Mouse (Mus musculus) limb, embryonic 10.5 days (tissue): ENCODE measurements around the gene Galnt7. TPM values are rescaled to one million over a fixed set of nuclear protein-coding genes. Genes with fewer than 3 reads are reported as not detected.
"Not testable (repeated sequence)": the region's sequence is repeated elsewhere in the genome, so short reads cannot be mapped to it uniquely, and the experiment has no call there.

Experiments used
- DNase-seq: peaks from one replicate; pipeline ENCODE4 v3.0.0-alpha.2; 2017; ENCODE audit warnings: low spot score
- H3K27ac ChIP-seq: fragments of 300-500 bp; sonication (generic); 2 replicates; pipeline ENCODE4 v1.5.1; 2016; ENCODE audit warnings: mild to moderate bottlenecking
- H3K27me3 ChIP-seq: fragments of 300-500 bp; sonication (generic); 2 replicates; pipeline ENCODE4 v1.6.1; 2016; ENCODE audit warnings: low read depth, mild to moderate bottlenecking; ENCODE audit not compliant: poor library complexity, severe bottlenecking
- H3K36me3 ChIP-seq: fragments of 300-500 bp; sonication (generic); 2 replicates; pipeline ENCODE4 v1.6.1; 2016; ENCODE audit warnings: mild to moderate bottlenecking, moderate library complexity
- H3K4me1 ChIP-seq: fragments of 300-500 bp; sonication (generic); 2 replicates; pipeline ENCODE4 v1.6.1; 2016
- H3K4me3 ChIP-seq: fragments of 300-500 bp; sonication (generic); 2 replicates; pipeline ENCODE4 v1.5.1; 2016; ENCODE audit warnings: mild to moderate bottlenecking, moderate library complexity
- H3K9me3 ChIP-seq: fragments of 300-500 bp; sonication (generic); replicated peaks from 2 replicates; pipeline ENCODE4 v1.6.1; 2016; ENCODE audit warnings: mild to moderate bottlenecking
- WGBS: fragments of 180-500 bp; shearing (Covaris S2); methylation state at CpG from one replicate; pipeline ENCODE4 v1.1.7; 2016; 5-methylcytosine and 5-hydroxymethylcytosine counted together
- polyA plus RNA-seq: library from polyadenylated mRNA; unstranded; fragments of >200 nt; fragmentation: Nextera tagmentation; extraction: Ambion mirVana; gene quantifications from 2 replicates; pipeline ENCODE4 v1.2.1, GENCODE M21; 2016

The Galnt7 gene
- polyA plus RNA-seq, 1 experiment from 2014 or later: 26.4 TPM

GRCm38 (mm10) chr8:57513178-57513661 is 139.6 kb downstream of the Galnt7 start:
- H3K27ac ChIP-seq: peak overlapping the region; percentile 100
- H3K9me3 ChIP-seq, DNase-seq, H3K27me3 ChIP-seq: not testable (repeated sequence)
- H3K4me3 ChIP-seq: peak overlapping the region; percentile 90
- peaks cover 15% of the 10 kb centered on the region; the same call in 1 of the 2 replicates for H3K4me1 ChIP-seq
- peaks cover 53% of the 10 kb centered on the region for H3K36me3 ChIP-seq
- 37% methylated on average over 10 of the region's 10 CpGs for WGBS

GRCm38 (mm10) chr8:57512141-57513056 is 140.4 kb downstream of the Galnt7 start:
- peaks cover 45% of the 10 kb centered on the region for H3K36me3 ChIP-seq

GRCm38 (mm10) chr8:57511316-57512118 is 141.3 kb downstream of the Galnt7 start, which contains the start of gene Hmgb2:
Gene Hmgb2, plus strand, starts transcription at chr8:57511907.
- under 1% methylated on average over 63 of the region's 63 CpGs for WGBS
- H3K27me3 ChIP-seq: no peaks in the 10 kb centered on the region
- peak; percentile 100 for DNase-seq
- H3K36me3 ChIP-seq: peaks cover 36% of the 10 kb centered on the region
- no peaks in the 10 kb centered on the region for H3K9me3 ChIP-seq
- H3K4me3 ChIP-seq: peak within 1 kb of the TSS; percentile 90
- H3K4me1 ChIP-seq: peaks cover 18% of the 10 kb centered on the region; the same call in 1 of the 2 replicates
- peak within 1 kb of the TSS; percentile 100 for H3K27ac ChIP-seq

More at GRCm38 (mm10) chr8:57512141-57513056, 140.4 kb downstream of the Galnt7 start:
- Histone ChIP-seq H3K9me3 (no peaks in the 10 kb centered on the region), H3K27me3 (no peaks in the 10 kb centered on the region), H3K27ac (peak overlapping the region; percentile 100), H3K4me3 (peak overlapping the region; percentile 90), H3K4me1 (peaks cover 18% of the 10 kb centered on the region; the same call in 1 of the 2 replicates)
- under 1% methylated on average over 90 of the region's 96 CpGs for WGBS
- DNase-seq: peak; percentile 77

- 2% methylated on average over 31 of the region's 31 CpGs for WGBS
- Histone ChIP-seq H3K36me3 (peaks cover 30% of the 10 kb centered on the region), H3K9me3 (no peaks in the 10 kb centered on the region), H3K4me3 (peak overlapping the region; percentile 90), H3K27me3 (no peaks in the 10 kb centered on the region), H3K4me1 (peaks cover 18% of the 10 kb centered on the region; the same call in 1 of the 2 replicates), H3K27ac (peak overlapping the region; percentile 100)
- DNase-seq: peak; percentile 79
Measured at GRCm38 (mm10) chr8:57510791-57511315, 142.0 kb downstream of the Galnt7 start.

GRCm38 (mm10) chr8:57508657-57509056 is 144.2 kb downstream of the Galnt7 start:
- Histone ChIP-seq H3K4me1 (peaks cover 16% of the 10 kb centered on the region; the same call in 1 of the 2 replicates), H3K27me3 (no peaks in the 10 kb centered on the region), H3K27ac (no peak overlapping the region), H3K36me3 (peaks cover 12% of the 10 kb centered on the region), H3K9me3 (no peaks in the 10 kb centered on the region), H3K4me3 (no peak overlapping the region)
- no peak for DNase-seq
- 86% methylated on average over 4 of the region's 4 CpGs for WGBS

GRCm38 (mm10) chr8:57507556-57508063 is 145.2 kb downstream of the Galnt7 start:
- H3K4me1 ChIP-seq: peaks cover 13% of the 10 kb centered on the region; the same call in 1 of the 2 replicates
- no peak overlapping the region for H3K27ac ChIP-seq
- H3K9me3 ChIP-seq: no peaks in the 10 kb centered on the region
- WGBS: 88% methylated on average over 4 of the region's 4 CpGs
- peaks cover 1% of the 10 kb centered on the region for H3K36me3 ChIP-seq
- no peaks in the 10 kb centered on the region for H3K27me3 ChIP-seq
- no peak for DNase-seq
- H3K4me3 ChIP-seq: no peak overlapping the region

- DNase-seq: not testable (repeated sequence)
Measured at GRCm38 (mm10) chr8:57505500-57505899, 147.3 kb downstream of the Galnt7 start.

GRCm38 (mm10) chr8:57503641-57504040 is 149.2 kb downstream of the Galnt7 start:
- Histone ChIP-seq H3K4me3 (no peak overlapping the region), H3K36me3 (no peaks in the 10 kb centered on the region), H3K4me1 (0 out of 2 replicates have a peak, but pooled peaks cover 3% of the 10 kb centered on the region), H3K27me3 (no peaks in the 10 kb centered on the region), H3K27ac (no peak overlapping the region), H3K9me3 (no peaks in the 10 kb centered on the region)
- peak; percentile 86 for DNase-seq
- WGBS: 57% methylated on average over 5 of the region's 5 CpGs

More at GRCm38 (mm10) chr8:57505500-57505899, 147.3 kb downstream of the Galnt7 start:
- not testable (repeated sequence) for H3K36me3 ChIP-seq, H3K27me3 ChIP-seq, H3K9me3 ChIP-seq, H3K4me1 ChIP-seq, H3K27ac ChIP-seq, H3K4me3 ChIP-seq
- WGBS: 83% methylated on average over 1 of the region's 1 CpGs

GRCm38 (mm10) chr8:57498847-57499511 is 153.9 kb downstream of the Galnt7 start:
- H3K36me3 ChIP-seq: no peaks in the 10 kb centered on the region
- no peak for DNase-seq
- H3K27ac ChIP-seq: no peak overlapping the region
- no peaks in the 10 kb centered on the region for H3K4me1 ChIP-seq
- no peaks in the 10 kb centered on the region for H3K9me3 ChIP-seq
- WGBS: 79% methylated on average over 17 of the region's 17 CpGs
- no peaks in the 10 kb centered on the region for H3K27me3 ChIP-seq
- no peak overlapping the region for H3K4me3 ChIP-seq

GRCm38 (mm10) chr8:57498494-57498846 is 154.4 kb downstream of the Galnt7 start:
- Histone ChIP-seq H3K4me1 (no peaks in the 10 kb centered on the region), H3K36me3 (no peaks in the 10 kb centered on the region), H3K9me3 (no peaks in the 10 kb centered on the region), H3K27me3 (no peaks in the 10 kb centered on the region), H3K4me3 (no peak overlapping the region), H3K27ac (no peak overlapping the region)
- no peak for DNase-seq
- WGBS: 82% methylated on average over 8 of the region's 8 CpGs

- H3K27ac ChIP-seq: no peak overlapping the region
- H3K9me3 ChIP-seq: no peaks in the 10 kb centered on the region
- H3K4me1 ChIP-seq: no peaks in the 10 kb centered on the region
- no peak for DNase-seq
- 92% methylated on average over 4 of the region's 4 CpGs for WGBS
- no peak overlapping the region for H3K4me3 ChIP-seq
- no peaks in the 10 kb centered on the region for H3K27me3 ChIP-seq
- no peaks in the 10 kb centered on the region for H3K36me3 ChIP-seq
Measured at GRCm38 (mm10) chr8:57491873-57492272, 161.0 kb downstream of the Galnt7 start.

- no peak overlapping the region for H3K4me3 ChIP-seq
- H3K36me3 ChIP-seq: peaks cover 7% of the 10 kb centered on the region
- no peaks in the 10 kb centered on the region for H3K9me3 ChIP-seq
- no peak for DNase-seq
- no peaks in the 10 kb centered on the region for H3K27me3 ChIP-seq
- peaks cover 8% of the 10 kb centered on the region for H3K4me1 ChIP-seq
- no peak overlapping the region for H3K27ac ChIP-seq
Measured at GRCm38 (mm10) chr8:57489896-57490295, 162.9 kb downstream of the Galnt7 start.
